Mouse (Mus musculus): ENCODE measurements at regions not wholly inside any gene's neighbourhood (a gene's known extent, or its start where the extent isn't known, plus 50 kb on each side); places are given as distances from the start of the nearest gene placed in this dataset.

- DNase-seq, result no peak
These were observed 89.5 kb downstream of the Tmem38b start for GRCm38 (mm10) chr4:53915326-53915725.

- DNase-seq, result no peak
These were observed 93.3 kb downstream of the Tmem38b start for GRCm38 (mm10) chr4:53919188-53919587.

GRCm38 (mm10) chr4:53920587-53920986, 94.7 kb downstream of the Tmem38b start:
- no peak for DNase-seq

GRCm38 (mm10) chr4:53931068-53931467, 105.2 kb downstream of the Tmem38b start:
- DNase-seq, result no peak

GRCm38 (mm10) chr4:53931499-53931898, 105.7 kb downstream of the Tmem38b start:
- DNase-seq, result peak; percentile 23

- DNase-seq, result no peak
These were observed 109.5 kb downstream of the Tmem38b start for GRCm38 (mm10) chr4:53935306-53935705.

GRCm38 (mm10) chr4:53948736-53949135, 122.9 kb downstream of the Tmem38b start:
- no peak for DNase-seq

GRCm38 (mm10) chr4:53949164-53949563, 123.3 kb downstream of the Tmem38b start:
- DNase-seq, result no peak

- DNase-seq, result no peak
These were observed 124.7 kb downstream of the Tmem38b start for GRCm38 (mm10) chr4:53950496-53950895.

- no peak for DNase-seq
These were observed 125.3 kb downstream of the Tmem38b start for GRCm38 (mm10) chr4:53951003-53951733.

GRCm38 (mm10) chr4:53951734-53952109, 125.9 kb downstream of the Tmem38b start:
- no peak for DNase-seq

- DNase-seq, result peak; percentile 31
These were observed 126.4 kb downstream of the Tmem38b start for GRCm38 (mm10) chr4:53952288-53952687.

GRCm38 (mm10) chr4:53962458-53962857, 136.6 kb downstream of the Tmem38b start:
- no peak for DNase-seq

- no peak for DNase-seq
These were observed 144.6 kb downstream of the Tmem38b start for GRCm38 (mm10) chr4:53970461-53970860.

- DNase-seq, result no peak
These were observed 145.1 kb downstream of the Tmem38b start for GRCm38 (mm10) chr4:53970960-53971359.

GRCm38 (mm10) chr4:53976036-53976638, 150.3 kb downstream of the Tmem38b start:
- no peak for DNase-seq

- no peak for DNase-seq
These were observed 160.9 kb downstream of the Tmem38b start for GRCm38 (mm10) chr4:53986519-53987301.

GRCm38 (mm10) chr4:53987536-53987935, 161.7 kb downstream of the Tmem38b start:
- DNase-seq, result no peak

- DNase-seq, result no peak
These were observed 195.4 kb downstream of the Tmem38b start for GRCm38 (mm10) chr4:54021069-54021829.

GRCm38 (mm10) chr4:54021861-54022385, 196.1 kb downstream of the Tmem38b start:
- DNase-seq, result no peak

- no peak for DNase-seq
These were observed 201.1 kb downstream of the Tmem38b start for GRCm38 (mm10) chr4:54026919-54027318.

GRCm38 (mm10) chr4:54027565-54028237, 201.9 kb downstream of the Tmem38b start:
- no peak for DNase-seq

Data from kidney, adult 11 months (tissue).